Mouse (Mus musculus): ENCODE data around the gene Rgs14. TPM values are rescaled to one million over a fixed set of nuclear protein-coding genes. Genes with fewer than 3 reads are reported as not detected.

Gene Rgs14
- 0.42 and 0.52 TPM in 2 replicates for polyA plus RNA-seq (2016; fragmentation: Nextera tagmentation; extraction: Ambion mirVana)

GRCm38 (mm10) chr13:55369531-55370114 is at the start of gene Rgs14:
Gene Rgs14 (plus strand): TSS chr13:55369732.
- no peak within 1 kb of the TSS for H3K9ac ChIP-seq
- H3K9me3 ChIP-seq (replicated peaks), result no peaks in the 10 kb centered on the region
- peaks cover 11% of the 10 kb centered on the region for H3K4me1 ChIP-seq (replicated peaks)
- WGBS, result 53% methylated on average over 13 of the region's 13 CpGs
- H3K36me3 ChIP-seq, result no peaks in the 10 kb centered on the region
- no peak within 1 kb of the TSS for H3K4me3 ChIP-seq
- H3K27ac ChIP-seq (ENCODE audit: poor library complexity, severe bottlenecking), result no peak within 1 kb of the TSS
- H3K4me2 ChIP-seq, result peak within 1 kb of the TSS; percentile 16; the same call in 1 of the 2 replicates
- ATAC-seq (ENCODE audit: insufficient number of reproducible peaks, low FRiP score), result 0 out of 2 replicates have a peak, but pooled peaks have one; percentile 34
- H3K27me3 ChIP-seq (replicated peaks), result peaks cover 62% of the 10 kb centered on the region

- Histone ChIP-seq H3K36me3 (peaks cover 70% of the 10 kb centered on the region), H3K4me2 (peak within 1 kb of the TSS; percentile 88), H3K27ac (ENCODE audit: poor library complexity, severe bottlenecking) (no peak within 1 kb of the TSS; the same call in 1 of the 2 replicates), H3K27me3 (replicated peaks) (no peaks in the 10 kb centered on the region), H3K4me3 (peak within 1 kb of the TSS; percentile 70), H3K4me1 (replicated peaks) (peaks cover 35% of the 10 kb centered on the region), H3K9ac (peak within 1 kb of the TSS; percentile 87), H3K9me3 (replicated peaks) (no peaks in the 10 kb centered on the region)
- 67% methylated on average over 4 of the region's 4 CpGs for WGBS
- no peak for ATAC-seq (ENCODE audit: insufficient number of reproducible peaks, low FRiP score)
Measured at GRCm38 (mm10) chr13:55319931-55320533, 49.5 kb upstream of the Rgs14 start, which contains the start of gene Prelid1. Gene Prelid1 (plus strand): TSS chr13:55320500.

GRCm38 (mm10) chr13:55321434-55322129 is 48.0 kb upstream of the Rgs14 start, which contains the start of gene Rab24:
Gene Rab24 (minus strand): TSS chr13:55321946.
- peaks cover 72% of the 10 kb centered on the region for H3K36me3 ChIP-seq

GRCm38 (mm10) chr13:55322130-55322825 is 47.3 kb upstream of the Rgs14 start:
- Histone ChIP-seq H3K9ac (peak overlapping the region; percentile 87), H3K27ac (ENCODE audit: poor library complexity, severe bottlenecking) (peak overlapping the region; percentile 85), H3K27me3 (replicated peaks) (no peaks in the 10 kb centered on the region), H3K4me1 (replicated peaks) (peaks cover 40% of the 10 kb centered on the region), H3K4me2 (peak overlapping the region; percentile 88), H3K9me3 (replicated peaks) (no peaks in the 10 kb centered on the region), H3K36me3 (peaks cover 66% of the 10 kb centered on the region), H3K4me3 (peak overlapping the region; percentile 70)
- ATAC-seq (ENCODE audit: insufficient number of reproducible peaks, low FRiP score), result no peak
- WGBS, result under 1% methylated on average over 31 of the region's 31 CpGs

More at GRCm38 (mm10) chr13:55321434-55322129, 48.0 kb upstream of the Rgs14 start, which contains the start of gene Rab24:
- peak; percentile 93 for ATAC-seq (ENCODE audit: insufficient number of reproducible peaks, low FRiP score)
- Histone ChIP-seq H3K27me3 (replicated peaks) (no peaks in the 10 kb centered on the region), H3K4me1 (replicated peaks) (peaks cover 35% of the 10 kb centered on the region), H3K27ac (ENCODE audit: poor library complexity, severe bottlenecking) (peak within 1 kb of the TSS; percentile 85), H3K9ac (peak within 1 kb of the TSS; percentile 87), H3K4me3 (peak within 1 kb of the TSS; percentile 70), H3K9me3 (replicated peaks) (no peaks in the 10 kb centered on the region), H3K4me2 (peak within 1 kb of the TSS; percentile 88)
- under 1% methylated on average over 73 of the region's 73 CpGs for WGBS

- Histone ChIP-seq H3K4me2 (no peak overlapping the region), H3K4me1 (replicated peaks) (peaks cover 57% of the 10 kb centered on the region), H3K27me3 (replicated peaks) (no peaks in the 10 kb centered on the region), H3K4me3 (no peak overlapping the region), H3K9ac (no peak overlapping the region), H3K36me3 (peaks cover 37% of the 10 kb centered on the region), H3K27ac (ENCODE audit: poor library complexity, severe bottlenecking) (no peak overlapping the region), H3K9me3 (replicated peaks) (no peaks in the 10 kb centered on the region)
- 75% methylated on average over 11 of the region's 11 CpGs for WGBS
- no peak for ATAC-seq (ENCODE audit: insufficient number of reproducible peaks, low FRiP score)
Measured at GRCm38 (mm10) chr13:55325596-55325995, 43.9 kb upstream of the Rgs14 start.

GRCm38 (mm10) chr13:55327169-55327568 is 42.4 kb upstream of the Rgs14 start:
- Histone ChIP-seq H3K27ac (ENCODE audit: poor library complexity, severe bottlenecking) (no peak overlapping the region), H3K4me3 (no peak overlapping the region), H3K9me3 (replicated peaks) (no peaks in the 10 kb centered on the region), H3K9ac (0 out of 2 replicates have a peak overlapping the region, but pooled peaks have one; percentile 8), H3K4me2 (0 out of 2 replicates have a peak overlapping the region, but pooled peaks have one; percentile 89), H3K36me3 (peaks cover 37% of the 10 kb centered on the region), H3K4me1 (replicated peaks) (peaks cover 56% of the 10 kb centered on the region), H3K27me3 (replicated peaks) (no peaks in the 10 kb centered on the region)
- ATAC-seq (ENCODE audit: insufficient number of reproducible peaks, low FRiP score), result no peak
- 51% methylated on average over 4 of the region's 4 CpGs for WGBS

GRCm38 (mm10) chr13:55327633-55328032 is 41.9 kb upstream of the Rgs14 start:
- Histone ChIP-seq H3K27me3 (replicated peaks) (no peaks in the 10 kb centered on the region), H3K4me1 (replicated peaks) (peaks cover 55% of the 10 kb centered on the region), H3K9me3 (replicated peaks) (no peaks in the 10 kb centered on the region), H3K36me3 (peaks cover 37% of the 10 kb centered on the region), H3K27ac (ENCODE audit: poor library complexity, severe bottlenecking) (no peak overlapping the region), H3K4me2 (peak overlapping the region; percentile 89), H3K4me3 (0 out of 2 replicates have a peak overlapping the region, but pooled peaks have one; percentile 62), H3K9ac (no peak overlapping the region)
- WGBS, result 59% methylated on average over 8 of the region's 8 CpGs
- peak; percentile 20; the same call in 1 of the 2 replicates for ATAC-seq (ENCODE audit: insufficient number of reproducible peaks, low FRiP score)

GRCm38 (mm10) chr13:55328171-55328570 is 41.4 kb upstream of the Rgs14 start:
- H3K4me3 ChIP-seq, result peak overlapping the region; percentile 62
- H3K4me2 ChIP-seq, result peak overlapping the region; percentile 89
- H3K9ac ChIP-seq, result peak overlapping the region; percentile 70; the same call in 1 of the 2 replicates
- H3K27me3 ChIP-seq (replicated peaks), result no peaks in the 10 kb centered on the region
- H3K4me1 ChIP-seq (replicated peaks), result peaks cover 50% of the 10 kb centered on the region
- H3K36me3 ChIP-seq, result peaks cover 32% of the 10 kb centered on the region
- H3K9me3 ChIP-seq (replicated peaks), result no peaks in the 10 kb centered on the region
- WGBS, result 74% methylated on average over 6 of the region's 6 CpGs
- H3K27ac ChIP-seq (ENCODE audit: poor library complexity, severe bottlenecking), result no peak overlapping the region
- no peak for ATAC-seq (ENCODE audit: insufficient number of reproducible peaks, low FRiP score)

GRCm38 (mm10) chr13:55328641-55329040 is 40.9 kb upstream of the Rgs14 start:
- H3K36me3 ChIP-seq, result peaks cover 28% of the 10 kb centered on the region
- H3K27me3 ChIP-seq (replicated peaks), result no peaks in the 10 kb centered on the region
- peak overlapping the region; percentile 70 for H3K9ac ChIP-seq
- H3K4me2 ChIP-seq, result peak overlapping the region; percentile 89
- H3K4me1 ChIP-seq (replicated peaks), result peaks cover 45% of the 10 kb centered on the region
- H3K4me3 ChIP-seq, result peak overlapping the region; percentile 62
- WGBS, result 79% methylated on average over 4 of the region's 4 CpGs
- H3K27ac ChIP-seq (ENCODE audit: poor library complexity, severe bottlenecking), result no peak overlapping the region
- H3K9me3 ChIP-seq (replicated peaks), result no peaks in the 10 kb centered on the region
- ATAC-seq (ENCODE audit: insufficient number of reproducible peaks, low FRiP score), result no peak

- H3K4me2 ChIP-seq, result peak overlapping the region; percentile 89
Measured at GRCm38 (mm10) chr13:55329109-55329682, 40.3 kb upstream of the Rgs14 start.

More at GRCm38 (mm10) chr13:55329109-55329682, 40.3 kb upstream of the Rgs14 start:
- Histone ChIP-seq H3K27me3 (replicated peaks) (no peaks in the 10 kb centered on the region), H3K4me3 (peak overlapping the region; percentile 62), H3K36me3 (peaks cover 22% of the 10 kb centered on the region), H3K4me1 (replicated peaks) (peaks cover 40% of the 10 kb centered on the region), H3K9ac (peak overlapping the region; percentile 70), H3K9me3 (replicated peaks) (no peaks in the 10 kb centered on the region), H3K27ac (ENCODE audit: poor library complexity, severe bottlenecking) (peak overlapping the region; percentile 53; the same call in 1 of the 2 replicates)
- under 1% methylated on average over 27 of the region's 29 CpGs for WGBS
- peak; percentile 37; the same call in 1 of the 2 replicates for ATAC-seq (ENCODE audit: insufficient number of reproducible peaks, low FRiP score)

Measured in heart, embryonic 12.5 days (tissue).